28 mouse cellular contexts compared by ENCODE assay signal in genomic region chr9:69293688-69294074, GRCm38 (mm10).
A peak's percentile ranks its signal among the peaks of the same experiment; 100 is the strongest.
DNase-seq lines count a peak whose midpoint lies in the region; ATAC-seq lines count a peak whose summit lies in the region.
"Had no signal": no experiment of that assay in that cellular context is flagged by ENCODE, and none has a peak within 500 bp of the region (broad histone marks: within the 10 kb centered on the region; RNA-seq: fewer than 3 reads in every experiment).

No protein-coding gene starts in this region.

- H3K4me3 ChIP-seq in embryonic facial prominence, embryonic 13.5 days = no peak overlapping the region
- H3K4me3 ChIP-seq in embryonic facial prominence, embryonic 10.5 days = no peak overlapping the region
- H3K4me3 ChIP-seq in hindbrain, embryonic 15.5 days = no peak overlapping the region
- H3K4me3 ChIP-seq in hindbrain, embryonic 12.5 days = no peak overlapping the region
- no peak overlapping the region for H3K4me3 ChIP-seq in midbrain, embryonic 14.5 days (replicated peaks; ENCODE audit: low read depth, low read length)
- no peak overlapping the region for H3K4me3 ChIP-seq in midbrain, embryonic 13.5 days (replicated peaks)
- H3K4me3 ChIP-seq: forebrain, embryonic 13.5 days; liver, embryonic 15.5 days; lung, embryonic 15.5 days; midbrain, embryonic 12.5 days; myocyte; neural tube, embryonic 13.5 days; stomach, embryonic 15.5 days had no signal

- no peak for DNase-seq in embryonic facial prominence, embryonic 10.5 days (ENCODE audit: low spot score)
- DNase-seq in midbrain, embryonic 14.5 days = no peak
- no peak for DNase-seq in ovary, postnatal 10 days (ENCODE audit: low spot score)
- DNase-seq: adrenal gland, adult 2 months; cerebellum, adult 2 months; cerebellum, postnatal 14 days; heart, postnatal 36 days; kidney, postnatal 10 days; layer of hippocampus, postnatal 36 days; left cerebral cortex, postnatal 4 days; retina, postnatal 1 day; right cerebral cortex, postnatal 14 days; thymus, postnatal 14 days had no signal

- no peaks in the 10 kb centered on the region for H3K9me3 ChIP-seq in embryonic facial prominence, embryonic 13.5 days
- H3K9me3 ChIP-seq in embryonic facial prominence, embryonic 10.5 days = no peaks in the 10 kb centered on the region
- H3K9me3 ChIP-seq in hindbrain, embryonic 15.5 days = no peaks in the 10 kb centered on the region
- H3K9me3 ChIP-seq in hindbrain, embryonic 12.5 days (replicated peaks) = no peaks in the 10 kb centered on the region
- no peaks in the 10 kb centered on the region for H3K9me3 ChIP-seq in midbrain, embryonic 14.5 days (ENCODE audit: control insufficient read depth, low read length)
- no peaks in the 10 kb centered on the region for H3K9me3 ChIP-seq in midbrain, embryonic 13.5 days
- H3K9me3 ChIP-seq: forebrain, embryonic 13.5 days; liver, embryonic 15.5 days; lung, embryonic 15.5 days; midbrain, embryonic 12.5 days; neural tube, embryonic 13.5 days; stomach, embryonic 15.5 days had no signal

- peaks cover 64% of the 10 kb centered on the region for H3K4me1 ChIP-seq in embryonic facial prominence, embryonic 13.5 days
- peaks cover 76% of the 10 kb centered on the region for H3K4me1 ChIP-seq in embryonic facial prominence, embryonic 10.5 days
- H3K4me1 ChIP-seq in hindbrain, embryonic 15.5 days (replicated peaks) = peaks cover 23% of the 10 kb centered on the region
- peaks cover 20% of the 10 kb centered on the region for H3K4me1 ChIP-seq in hindbrain, embryonic 12.5 days
- H3K4me1 ChIP-seq in midbrain, embryonic 14.5 days (ENCODE audit: control insufficient read depth, insufficient read depth, low read length) = peaks cover 17% of the 10 kb centered on the region
- peaks cover 22% of the 10 kb centered on the region for H3K4me1 ChIP-seq in midbrain, embryonic 13.5 days (replicated peaks)

- no peaks in the 10 kb centered on the region for H3K36me3 ChIP-seq in embryonic facial prominence, embryonic 13.5 days
- no peaks in the 10 kb centered on the region for H3K36me3 ChIP-seq in embryonic facial prominence, embryonic 10.5 days (replicated peaks)
- H3K36me3 ChIP-seq in hindbrain, embryonic 15.5 days = no peaks in the 10 kb centered on the region
- H3K36me3 ChIP-seq in hindbrain, embryonic 12.5 days = no peaks in the 10 kb centered on the region
- H3K36me3 ChIP-seq in midbrain, embryonic 14.5 days (ENCODE audit: control insufficient read depth, insufficient read depth, low read length) = no peaks in the 10 kb centered on the region
- H3K36me3 ChIP-seq in midbrain, embryonic 13.5 days = no peaks in the 10 kb centered on the region
- H3K36me3 ChIP-seq: liver, embryonic 15.5 days; lung, embryonic 15.5 days; midbrain, embryonic 12.5 days; neural tube, embryonic 13.5 days; stomach, embryonic 15.5 days had no signal

- H3K4me2 ChIP-seq in embryonic facial prominence, embryonic 13.5 days = peak overlapping the region; percentile 88
- H3K4me2 ChIP-seq in hindbrain, embryonic 15.5 days = peak overlapping the region; percentile 20; the same call in 1 of the 2 replicates
- H3K4me2 ChIP-seq in hindbrain, embryonic 12.5 days (replicated peaks) = no peak overlapping the region
- peak overlapping the region; percentile 96; the same call in 1 of the 2 replicates for H3K4me2 ChIP-seq in midbrain, embryonic 14.5 days (ENCODE audit: low read length)
- no peak overlapping the region for H3K4me2 ChIP-seq in midbrain, embryonic 13.5 days (replicated peaks)
- H3K4me2 ChIP-seq: heart, embryonic 11.5 days; liver, embryonic 15.5 days; lung, embryonic 15.5 days; midbrain, embryonic 12.5 days; neural tube, embryonic 13.5 days; stomach, embryonic 15.5 days had no signal

- no peak overlapping the region for H3K9ac ChIP-seq in embryonic facial prominence, embryonic 13.5 days
- H3K9ac ChIP-seq in hindbrain, embryonic 15.5 days = no peak overlapping the region
- H3K9ac ChIP-seq in hindbrain, embryonic 12.5 days = no peak overlapping the region
- H3K9ac ChIP-seq in midbrain, embryonic 14.5 days (replicated peaks; ENCODE audit: low read length) = no peak overlapping the region
- H3K9ac ChIP-seq in midbrain, embryonic 13.5 days (replicated peaks) = no peak overlapping the region
- H3K9ac ChIP-seq: forebrain, embryonic 13.5 days; liver, embryonic 15.5 days; lung, embryonic 15.5 days; midbrain, embryonic 12.5 days; neural tube, embryonic 13.5 days; stomach, embryonic 15.5 days had no signal

- H3K27ac ChIP-seq in embryonic facial prominence, embryonic 13.5 days = no peak overlapping the region
- no peak overlapping the region for H3K27ac ChIP-seq in embryonic facial prominence, embryonic 10.5 days (replicated peaks)
- no peak overlapping the region for H3K27ac ChIP-seq in hindbrain, embryonic 15.5 days (replicated peaks)
- no peak overlapping the region for H3K27ac ChIP-seq in hindbrain, embryonic 12.5 days
- no peak overlapping the region for H3K27ac ChIP-seq in midbrain, embryonic 14.5 days (replicated peaks; ENCODE audit: low read depth, low read length)
- H3K27ac ChIP-seq in midbrain, embryonic 13.5 days = no peak overlapping the region
- H3K27ac ChIP-seq: forebrain, embryonic 13.5 days; liver, embryonic 15.5 days; lung, embryonic 15.5 days; midbrain, embryonic 12.5 days; neural tube, embryonic 13.5 days; stomach, embryonic 15.5 days had no signal

- H3K27me3 ChIP-seq in embryonic facial prominence, embryonic 13.5 days = peaks cover 8% of the 10 kb centered on the region
- peaks cover 49% of the 10 kb centered on the region for H3K27me3 ChIP-seq in embryonic facial prominence, embryonic 10.5 days (replicated peaks; ENCODE audit: low read depth, poor library complexity, severe bottlenecking)
- peaks cover 7% of the 10 kb centered on the region for H3K27me3 ChIP-seq in hindbrain, embryonic 15.5 days
- peaks cover 30% of the 10 kb centered on the region for H3K27me3 ChIP-seq in hindbrain, embryonic 12.5 days
- H3K27me3 ChIP-seq in midbrain, embryonic 14.5 days (ENCODE audit: control insufficient read depth, insufficient read depth, low read length) = peaks cover 20% of the 10 kb centered on the region
- peaks cover 40% of the 10 kb centered on the region for H3K27me3 ChIP-seq in midbrain, embryonic 13.5 days
- H3K27me3 ChIP-seq: CH12.LX had no signal

- 48% methylated on average over 8 of the region's 8 CpGs for WGBS in embryonic facial prominence, embryonic 13.5 days
- 49% methylated on average over 8 of the region's 8 CpGs for WGBS in embryonic facial prominence, embryonic 10.5 days
- 77% methylated on average over 8 of the region's 8 CpGs for WGBS in hindbrain, embryonic 15.5 days
- 67% methylated on average over 8 of the region's 8 CpGs for WGBS in hindbrain, embryonic 12.5 days
- 79% methylated on average over 8 of the region's 8 CpGs for WGBS in midbrain, embryonic 14.5 days
- WGBS in midbrain, embryonic 13.5 days = 77% methylated on average over 8 of the region's 8 CpGs

- ATAC-seq in embryonic facial prominence, embryonic 13.5 days (ENCODE audit: insufficient number of reproducible peaks, insufficient read depth, low FRiP score, low TSS enrichment, low read depth) = no peak
- ATAC-seq in hindbrain, embryonic 15.5 days (ENCODE audit: low FRiP score, low read depth) = no peak
- no peak for ATAC-seq in hindbrain, embryonic 12.5 days (ENCODE audit: low FRiP score)
- ATAC-seq in midbrain, embryonic 14.5 days (ENCODE audit: low FRiP score, low TSS enrichment) = no peak
- no peak for ATAC-seq in midbrain, embryonic 13.5 days
- ATAC-seq: activated CD4-positive, CD25-positive, alpha-beta regulatory T cell, adult 4 months; forebrain, embryonic 13.5 days; intestine, postnatal 0 days had no signal

Comparison
In these comparisons a context has a peak if more than half of its experiments do, and no peak if none do; other contexts are left out.
1. H3K4me2 ChIP-seq: peak in embryonic facial prominence, embryonic 13.5 days (single experiment), hindbrain, embryonic 15.5 days (single experiment) and midbrain, embryonic 14.5 days (single experiment); none in hindbrain, embryonic 12.5 days (single experiment) and midbrain, embryonic 13.5 days (single experiment).